Mouse (Mus musculus) adrenal gland, adult (tissue): Measurements from ENCODE around the gene Phxr2.
A peak's percentile ranks its signal among the peaks of the same experiment; 100 is the strongest.

Experiments used
- DNase-seq, 2 experiments: peaks; one replicate each; pipeline ENCODE4 v3.0.0; 2022 to 2023; ENCODE audit warnings: low spot score in 1 of 2; ENCODE audit not compliant: inconsistent age in 2 of 2

The Phxr2 gene

DNA sequence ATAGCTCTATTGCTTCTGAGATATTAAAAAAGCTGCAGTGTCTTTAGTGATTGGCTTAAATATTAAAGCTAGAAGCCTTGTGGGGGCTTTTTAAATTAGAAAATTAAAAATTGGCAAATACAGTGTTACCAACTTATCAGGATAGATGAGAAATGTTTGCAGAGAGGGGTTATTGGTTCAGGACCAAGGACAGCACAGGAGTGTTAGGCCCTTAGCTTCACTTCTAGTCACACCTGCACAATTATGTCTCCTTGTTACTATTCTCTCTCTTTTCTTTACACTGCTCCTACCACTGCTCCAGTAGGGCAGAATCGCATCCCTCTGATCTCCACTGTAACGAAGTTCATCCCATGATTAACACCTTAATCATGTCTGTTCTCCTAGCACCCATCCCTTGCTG lies 31.0 kb downstream of the Phxr2 start:
- DNase-seq: no peak

DNA sequence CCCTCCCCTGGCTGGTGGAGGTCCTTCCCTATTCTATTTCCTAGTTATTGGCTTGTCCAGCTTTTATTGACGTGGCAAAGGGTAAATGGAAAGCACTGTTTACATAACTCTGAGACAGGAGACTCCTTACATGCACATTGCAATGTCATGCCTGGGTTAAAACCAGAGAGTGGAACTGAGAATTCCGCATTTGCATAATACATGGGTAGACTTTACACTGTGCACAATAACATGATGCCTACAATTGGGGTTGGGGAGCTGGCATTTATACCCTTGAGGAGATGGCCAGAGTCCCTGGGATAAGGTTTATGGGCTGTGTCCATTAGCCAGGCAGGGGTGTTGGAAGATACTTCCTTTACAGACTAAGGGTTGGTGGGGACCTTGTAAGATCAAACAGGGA lies 32.8 kb downstream of the Phxr2 start:
- no peak for DNase-seq

DNA sequence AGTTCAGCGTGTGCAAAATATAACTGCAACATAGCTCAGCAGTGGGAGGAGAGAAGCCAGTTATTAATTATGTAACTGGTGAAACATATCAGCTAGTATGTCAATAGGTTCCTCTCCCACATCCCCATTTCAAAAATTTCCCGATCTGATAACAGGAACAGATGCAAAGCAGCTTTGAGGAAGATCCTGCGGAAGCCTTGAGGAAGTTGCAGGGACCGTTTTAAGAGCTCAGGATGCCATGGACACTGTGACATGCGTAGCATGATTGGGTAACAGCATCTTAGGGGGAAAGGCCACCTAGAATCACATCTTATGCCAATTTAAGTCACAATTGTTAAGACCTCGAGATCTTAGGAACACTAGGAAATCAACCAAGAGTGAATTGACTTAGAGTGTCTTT lies 36.2 kb downstream of the Phxr2 start:
- DNase-seq: no peak

DNA sequence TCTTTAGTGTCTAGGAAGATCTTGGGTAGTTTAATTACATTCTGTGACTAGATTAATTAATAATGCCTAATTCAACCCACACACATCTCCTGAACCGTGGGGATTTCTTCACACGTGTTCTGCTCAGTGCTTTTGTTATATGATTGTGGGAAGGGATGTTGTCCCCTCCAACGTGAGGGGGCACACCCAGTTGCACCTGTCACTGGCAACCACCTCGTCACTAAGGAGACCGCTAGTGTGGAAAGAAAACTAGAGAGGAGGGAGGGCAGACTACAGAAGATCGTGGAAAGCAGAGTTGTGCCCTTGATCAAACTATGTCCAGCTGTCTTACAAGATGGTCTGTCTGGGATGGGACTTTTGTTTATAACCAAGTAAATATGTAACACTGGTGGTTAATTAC lies 40.1 kb downstream of the Phxr2 start:
- no peak for DNase-seq

DNA sequence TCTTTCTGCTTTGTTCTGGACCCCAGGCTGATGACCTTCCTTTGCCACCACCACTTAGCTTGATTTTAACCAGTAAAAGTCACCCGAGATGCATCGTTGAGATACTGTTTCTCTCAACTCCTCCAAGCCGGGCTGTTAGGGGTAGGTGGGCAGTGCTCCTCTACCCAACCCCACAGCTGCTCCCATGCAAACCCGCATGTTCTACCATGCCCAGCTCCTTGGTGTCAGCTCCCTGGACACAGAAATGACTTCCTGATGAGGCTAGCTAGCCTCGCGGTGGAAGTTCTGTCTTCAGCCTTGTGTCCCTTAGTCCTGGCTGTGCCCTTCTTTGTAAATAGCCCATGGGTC lies 40.9 kb downstream of the Phxr2 start:
- DNase-seq: no peak

DNA sequence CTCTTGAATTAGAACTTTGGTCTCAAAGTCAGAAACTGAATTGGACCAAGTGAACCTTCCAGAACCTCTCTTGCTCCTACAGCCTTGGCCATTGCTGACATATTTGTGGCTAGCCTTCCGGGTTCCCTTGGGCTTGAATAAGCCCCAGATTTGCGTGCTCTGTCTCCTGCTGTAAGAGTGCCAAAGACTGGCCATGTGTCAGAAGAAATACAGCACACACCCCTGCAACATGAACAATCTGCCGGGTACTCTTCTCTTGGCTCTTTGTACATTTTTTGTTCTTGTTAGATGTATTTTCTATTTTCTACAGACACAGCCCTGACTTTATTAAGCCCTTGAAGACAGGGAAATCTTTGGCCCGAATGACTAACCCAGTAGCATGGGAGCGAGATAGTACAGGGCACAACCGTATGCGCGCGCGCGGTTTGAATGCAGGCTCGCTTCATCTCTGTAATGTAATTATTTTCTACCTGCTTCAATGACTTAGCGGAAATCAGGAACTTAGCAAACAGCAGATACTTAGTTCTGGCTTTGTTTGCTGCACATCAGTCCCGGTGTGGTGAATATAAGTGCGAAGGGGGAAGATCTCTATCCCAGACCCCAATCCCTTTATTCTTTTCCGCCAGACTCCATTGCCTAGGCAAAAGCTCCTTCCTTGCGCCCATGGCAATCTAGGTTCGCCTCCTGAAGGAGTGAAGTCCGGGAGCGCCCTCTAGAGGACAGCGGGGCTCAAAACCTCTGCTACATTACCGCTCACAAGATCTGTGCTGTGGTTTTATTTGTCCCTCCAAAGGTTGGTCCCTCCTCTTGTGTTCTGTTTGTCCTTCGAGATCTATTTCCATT lies 41.5 kb downstream of the Phxr2 start:
- peak; percentile 78 to 94 for DNase-seq

DNA sequence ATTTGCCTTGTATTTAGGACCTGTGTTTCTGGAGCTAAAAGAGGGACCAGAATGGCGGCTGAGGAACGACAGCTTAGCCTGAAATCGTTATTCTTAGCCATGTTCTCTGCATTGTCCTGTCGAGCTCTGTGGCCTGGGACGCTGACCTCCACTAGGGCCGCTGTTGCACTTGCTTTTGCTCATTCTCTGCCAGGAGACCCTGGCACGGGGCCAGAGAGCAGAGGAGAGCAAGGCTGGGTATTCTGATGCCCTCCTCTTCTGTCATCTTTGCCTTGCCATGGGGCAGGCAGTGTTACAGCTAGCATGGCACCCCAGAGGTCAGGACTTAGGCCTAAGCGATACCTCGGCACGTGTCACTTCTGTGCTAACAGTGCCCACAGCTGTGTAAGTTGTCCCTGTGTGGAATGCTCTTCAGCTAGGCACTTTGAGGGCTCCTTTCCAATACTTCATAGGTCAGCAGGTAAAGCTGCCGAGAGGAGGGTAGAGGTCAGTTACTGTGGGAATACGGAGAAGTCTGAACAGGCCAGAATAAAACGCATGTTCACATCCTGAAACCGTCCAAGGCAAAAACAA lies 42.6 kb downstream of the Phxr2 start:
- DNase-seq: peak; percentile 52 to 85

DNA sequence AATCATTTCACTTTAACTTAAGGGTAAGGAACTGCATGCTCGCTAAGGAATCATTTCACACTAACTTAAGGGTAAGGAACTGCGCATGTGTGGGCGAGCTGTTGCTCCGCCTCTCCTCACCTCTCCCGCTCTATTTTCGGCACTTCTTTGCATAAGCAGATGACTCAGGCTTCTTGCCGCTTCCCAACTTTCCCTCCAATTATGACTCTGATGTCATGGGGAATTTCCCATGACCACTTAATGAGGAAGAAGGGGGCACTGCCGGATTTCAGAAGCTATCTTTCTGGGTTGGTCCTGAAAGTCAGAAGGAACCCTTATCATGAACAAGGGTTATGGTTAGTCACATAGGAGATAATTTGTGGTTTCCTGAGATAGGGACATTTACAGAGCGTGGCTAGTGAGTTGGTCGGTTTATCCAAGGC lies 44.5 kb downstream of the Phxr2 start:
- no peak for DNase-seq

DNA sequence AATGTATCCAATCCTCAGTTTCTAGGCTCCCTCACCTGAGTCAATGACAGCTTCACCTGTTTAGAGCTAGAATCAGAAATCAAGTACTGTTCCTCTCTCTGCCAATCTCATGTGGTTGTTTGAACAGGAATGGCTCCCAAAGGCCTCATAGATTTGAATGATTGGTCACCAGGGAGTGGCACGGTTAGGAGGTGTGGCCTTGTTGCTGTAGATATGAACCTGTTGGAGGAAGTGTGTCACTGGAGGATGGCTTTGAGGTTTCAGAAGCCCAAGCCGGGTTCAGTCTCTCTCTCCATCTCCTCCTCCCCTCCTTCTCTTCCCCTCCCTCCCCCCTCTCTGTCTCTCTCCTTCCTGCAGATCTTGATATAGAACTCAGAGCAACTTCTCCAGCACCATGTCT lies 47.5 kb downstream of the Phxr2 start:
- no peak for DNase-seq

DNA sequence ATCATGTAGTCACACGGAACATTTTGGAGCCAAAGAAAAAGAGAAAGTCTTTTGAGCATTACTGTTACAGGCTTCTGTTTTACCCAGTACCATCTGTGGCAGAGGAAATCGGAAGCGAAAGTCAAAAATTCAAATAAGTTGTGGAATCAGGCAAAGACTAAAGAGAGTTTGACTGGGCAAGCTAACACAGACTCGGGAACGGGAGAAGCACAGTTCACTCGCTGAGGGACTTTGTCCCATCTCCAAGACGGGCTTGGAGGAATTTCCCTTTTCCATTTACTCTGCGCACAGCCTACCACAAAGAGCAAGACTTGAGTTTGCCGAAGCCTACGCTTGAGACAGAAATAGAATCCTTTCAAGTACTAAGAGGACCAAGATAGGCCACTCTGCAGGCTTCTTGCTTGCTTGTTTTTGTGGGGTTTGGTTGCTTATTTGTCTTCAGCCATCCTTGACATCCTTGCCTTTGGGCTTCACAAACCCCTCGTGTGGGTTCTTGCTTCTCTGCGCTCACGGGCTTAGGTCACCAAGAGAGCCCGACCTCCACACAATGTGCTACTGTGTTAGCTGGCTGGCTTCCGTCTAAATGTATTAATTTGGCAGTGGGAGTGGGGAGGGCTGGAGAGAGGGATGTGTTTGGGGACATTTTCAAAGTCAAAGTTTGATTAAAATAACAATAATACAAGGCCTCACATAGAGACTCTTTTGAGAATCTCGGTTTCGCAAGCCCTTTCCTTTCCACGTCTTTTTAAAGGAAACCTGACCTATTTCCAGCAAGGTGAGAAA lies 49.8 kb downstream of the Phxr2 start:
- no peak for DNase-seq
